Mouse (Mus musculus): ENCODE results near the gene Smg6. TPM values are rescaled to one million over a fixed set of nuclear protein-coding genes. Genes with fewer than 3 reads are reported as not detected.

Smg6 gene
- total RNA-seq (2021) = 10 to 100 TPM; 19.2 to 20.9 TPM
- long read RNA-seq, experiment 1, full-length matches to known transcripts = 3 of 13 reads
- long read RNA-seq, experiment 1, partial matches to known transcripts = 7 of 13 reads
- long read RNA-seq, experiment 1, other reads (novel, unspliced or antisense) = 3 of 13 reads
- long read RNA-seq, experiment 2, full-length matches to known transcripts = 4 of 10 reads
- long read RNA-seq, experiment 2, partial matches to known transcripts = 5 of 10 reads
- long read RNA-seq, experiment 2, other reads (novel, unspliced or antisense) = 1 of 10 reads

DNA sequence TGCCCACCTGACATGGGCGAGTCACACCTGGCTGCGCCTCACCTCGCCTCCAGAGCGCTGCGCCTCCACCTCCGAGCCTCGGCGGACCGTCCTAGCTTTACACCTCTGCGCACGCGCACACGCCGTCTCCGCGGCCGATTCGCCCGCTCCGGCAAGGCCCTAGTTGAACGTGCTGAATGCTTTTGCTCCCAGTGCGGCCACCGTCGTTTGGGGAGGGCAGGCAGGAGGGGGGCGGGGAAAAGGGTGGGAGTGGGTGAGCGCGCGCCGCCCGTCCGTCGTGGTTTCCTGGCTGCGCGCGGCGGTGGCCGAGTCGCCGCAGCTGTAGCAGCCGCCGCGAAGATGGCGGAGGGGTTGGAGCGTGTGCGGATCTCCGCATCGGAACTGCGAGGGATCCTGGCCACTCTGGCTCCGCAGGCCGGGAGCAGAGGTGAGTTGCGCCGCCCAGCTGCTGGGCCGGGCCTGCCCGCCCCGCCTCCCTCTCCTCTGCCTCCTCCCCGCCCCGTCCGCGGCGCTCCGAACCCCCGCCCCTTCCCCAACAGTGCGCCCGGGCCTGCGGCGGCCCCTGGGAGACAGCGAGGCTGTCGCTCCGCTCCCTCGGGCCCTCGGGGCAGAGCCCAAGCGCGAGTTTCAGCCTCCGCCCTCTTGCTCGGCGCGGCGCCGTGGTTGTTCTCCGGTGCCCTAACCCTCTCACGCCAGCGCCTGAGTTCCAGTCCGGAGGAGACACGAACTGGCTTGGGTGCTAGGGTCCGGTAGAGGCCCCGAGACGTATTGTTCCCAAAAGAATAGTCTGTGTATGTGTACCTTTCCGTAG is at the start of gene Smg6, which contains the start of gene Srr:
Gene Smg6 (plus strand): TSS at position 247 of the 811 bp plus-strand sequence.
Gene Srr (minus strand): TSS at position 372 of the 811 bp plus-strand sequence.
- peak; percentile 93 to 95 for DNase-seq
- intact Hi-C loops (cut with DNase I) = no loop called here

DNA sequence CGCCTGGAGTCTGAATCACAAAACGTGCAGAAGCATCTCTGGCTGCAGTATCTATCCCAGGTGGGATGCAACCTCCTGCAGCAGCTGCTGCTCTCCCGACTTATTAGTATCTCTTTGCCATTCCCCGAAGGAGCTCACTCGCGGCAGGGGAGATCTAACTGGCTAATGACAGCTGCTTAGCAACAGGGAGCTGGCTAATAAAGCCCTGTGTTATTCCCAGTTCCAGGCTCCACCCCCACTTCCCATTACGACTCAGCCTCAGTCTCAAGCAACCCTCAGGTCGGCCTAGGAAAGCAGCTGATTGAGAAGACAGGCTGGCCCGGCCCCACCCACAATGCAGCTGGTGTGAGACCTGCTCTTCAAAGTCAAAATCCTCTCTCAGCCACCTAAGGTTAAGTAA is 48.8 kb upstream of the Smg6 start:
- intact Hi-C loops (cut with DNase I) = no loop called here
- peak; percentile 47 to 58 for DNase-seq

DNA sequence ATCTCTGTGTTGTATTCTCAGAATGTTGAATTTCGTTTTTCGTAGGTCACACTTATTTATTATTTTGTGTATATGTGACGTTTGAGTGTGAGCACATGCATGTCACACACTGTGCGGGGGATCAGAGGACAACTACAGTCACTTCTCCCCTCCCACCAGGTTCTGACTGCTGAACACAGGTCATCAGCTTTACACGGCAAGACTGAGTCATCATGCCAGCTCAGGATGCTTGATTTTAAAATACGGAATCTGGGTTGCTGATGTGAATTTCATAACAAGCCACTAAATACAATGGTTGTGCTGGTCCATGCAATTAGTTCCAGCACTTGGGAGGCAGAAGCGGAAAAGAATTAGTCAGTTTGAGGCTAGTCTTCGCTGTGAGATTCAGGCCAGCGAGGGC is 44.6 kb upstream of the Smg6 start:
- intact Hi-C loops (cut with DNase I) = no loop called here
- no peak for DNase-seq

DNA sequence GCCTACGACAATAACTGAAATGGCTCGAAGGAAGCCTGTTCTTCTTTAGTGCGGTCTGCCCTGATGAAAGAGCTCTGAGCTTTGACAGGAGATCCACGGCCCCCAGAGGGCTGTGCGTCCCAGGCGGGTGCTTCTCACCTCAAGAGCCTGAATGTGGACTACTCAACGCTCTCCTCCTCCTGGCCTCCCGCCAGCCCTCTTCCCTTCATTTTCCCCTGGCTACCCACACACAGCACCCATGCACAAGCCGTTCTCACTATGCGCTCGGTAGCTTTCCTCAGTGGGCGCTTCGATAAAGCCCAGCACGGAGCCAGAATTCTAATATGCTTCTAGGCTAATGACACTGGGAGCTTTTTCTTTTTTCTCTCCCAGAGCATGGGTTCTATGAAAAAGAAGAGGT is 43.6 kb upstream of the Smg6 start:
- no peak for DNase-seq

DNA sequence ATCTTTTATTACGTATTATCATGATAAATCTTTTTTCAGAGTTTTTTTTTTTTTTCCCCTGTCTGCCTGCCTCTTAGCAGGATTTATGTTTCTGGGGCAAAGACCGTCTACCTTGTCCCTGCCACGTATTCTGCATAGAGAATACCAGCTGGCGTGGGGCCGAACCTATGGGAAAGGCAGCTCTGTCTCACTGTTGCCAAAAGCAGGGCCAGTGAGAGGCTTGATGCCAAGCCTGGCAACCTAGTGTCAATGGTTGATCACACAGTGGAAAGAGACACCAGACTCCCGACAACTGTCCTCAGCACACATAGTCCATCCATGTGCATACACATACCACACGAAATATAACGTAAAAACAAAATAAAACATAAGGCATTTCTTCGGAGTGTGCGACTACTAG is 42.5 kb upstream of the Smg6 start:
- intact Hi-C loops (cut with DNase I) = no loop called here
- DNase-seq = no peak

More for the DNA sequence above, 43.6 kb upstream of the Smg6 start:
- intact Hi-C loops (cut with DNase I) = no loop called here

DNA sequence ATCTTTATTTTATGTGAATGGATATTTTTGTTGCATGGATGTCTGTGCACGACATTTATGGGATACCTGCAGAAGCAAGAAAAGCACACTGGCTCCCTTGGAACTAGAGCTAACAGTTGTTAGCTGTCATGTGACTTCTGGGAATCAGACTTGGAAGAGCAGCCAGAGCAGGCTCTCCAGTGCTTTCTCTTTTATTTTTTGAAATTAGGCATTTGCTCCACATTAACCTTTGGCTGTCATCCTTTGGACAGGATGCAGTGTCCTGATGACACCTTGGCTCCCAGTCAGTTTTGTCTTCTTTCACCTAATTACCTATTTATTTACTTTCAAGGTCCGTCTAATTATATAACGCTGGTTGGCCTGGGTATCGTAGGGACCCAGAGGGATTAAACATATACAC is 31.0 kb upstream of the Smg6 start:
- intact Hi-C loops (cut with DNase I) = no loop called here
- DNase-seq = no peak

DNA sequence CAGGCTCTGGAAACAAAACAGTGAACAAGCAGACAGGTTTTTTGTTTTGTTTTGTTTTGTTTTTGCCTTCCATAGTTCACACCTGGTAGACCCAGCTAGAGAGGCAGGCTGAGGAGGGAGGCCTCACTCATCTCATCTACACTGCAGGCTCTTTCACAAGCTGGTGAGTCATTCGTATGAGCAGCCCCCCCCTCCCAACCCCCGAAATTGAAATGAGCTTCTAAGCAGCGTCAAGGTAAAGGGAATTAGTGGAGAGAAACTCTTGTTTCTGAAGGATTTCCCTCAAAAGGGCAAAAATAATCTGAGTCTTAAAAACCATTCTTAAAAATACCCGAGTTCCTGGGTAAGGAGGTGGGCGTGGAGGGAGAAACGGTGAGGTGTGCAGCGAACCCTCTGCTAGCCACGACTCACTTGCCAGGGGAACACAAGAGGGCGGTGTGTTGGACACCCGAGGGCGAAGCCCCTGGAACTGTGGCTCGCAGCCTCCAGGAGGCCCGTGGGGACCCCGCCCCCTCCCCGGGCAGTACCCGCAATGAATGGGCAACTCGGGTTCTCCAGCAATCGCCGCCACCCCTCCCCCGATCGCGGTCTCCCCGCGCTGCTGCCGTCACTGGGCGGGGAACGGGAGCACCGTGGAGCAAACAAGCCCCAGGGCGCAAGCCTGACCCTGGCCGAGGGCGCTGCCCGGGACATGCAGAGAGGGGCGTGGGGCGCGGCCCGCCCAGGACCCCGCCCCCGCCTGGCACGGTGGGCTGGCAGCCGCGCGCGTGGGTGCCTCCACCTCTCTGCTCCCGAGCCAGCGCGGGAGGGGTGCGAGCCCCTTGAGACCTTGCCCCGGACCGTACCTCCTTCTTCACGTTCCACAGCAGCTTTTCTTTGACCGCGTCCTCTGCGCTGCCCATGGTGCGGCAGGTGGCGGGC is 29.4 kb upstream of the Smg6 start:
- intact Hi-C loops (cut with DNase I) = no loop called here
- DNase-seq = peak; percentile 57 to 63

DNA sequence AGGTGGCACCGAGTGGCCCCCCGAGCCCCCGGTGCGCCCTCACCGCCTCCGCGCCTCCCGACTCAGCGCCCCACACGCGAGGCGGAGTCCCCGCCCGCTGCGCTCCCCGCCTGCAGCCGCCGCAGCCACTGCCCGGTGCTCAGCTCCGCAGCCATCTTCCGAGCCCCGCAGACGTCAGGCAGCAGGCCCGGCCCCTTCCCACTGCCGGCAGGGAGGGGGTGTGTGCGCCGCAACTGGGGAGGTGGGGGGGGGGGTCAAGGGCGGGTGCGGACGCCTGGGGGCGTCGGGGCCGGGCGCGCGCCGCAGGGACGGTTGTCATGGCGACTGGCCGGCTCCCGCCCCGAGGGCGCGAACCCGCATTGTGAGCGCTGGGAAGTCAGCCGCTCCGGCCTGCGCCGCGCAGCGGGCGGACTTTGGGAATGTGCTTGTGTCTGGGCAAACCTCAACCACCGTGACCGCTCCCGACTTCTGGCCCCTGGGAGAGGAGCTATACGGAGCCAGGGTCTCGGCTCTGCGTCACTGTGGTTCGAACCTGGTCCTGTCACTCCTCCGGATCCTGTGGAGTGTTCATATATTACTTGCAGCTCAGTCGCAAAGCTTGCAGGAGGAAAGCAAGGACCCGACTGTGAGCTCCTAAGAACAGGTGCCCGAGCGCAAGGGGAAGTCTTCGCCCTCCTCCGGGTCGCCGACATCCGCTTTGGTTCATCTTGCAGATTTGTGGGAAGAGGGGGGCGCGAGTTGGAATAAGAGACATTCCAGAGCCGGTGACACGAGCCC is 28.5 kb upstream of the Smg6 start, which contains the start of gene Sgsm2:
Gene Sgsm2 (minus strand): TSS at position 160 of the 777 bp plus-strand sequence.
- DNase-seq = peak; percentile 70 to 74
- intact Hi-C loops (cut with DNase I) = no loop called here

DNA sequence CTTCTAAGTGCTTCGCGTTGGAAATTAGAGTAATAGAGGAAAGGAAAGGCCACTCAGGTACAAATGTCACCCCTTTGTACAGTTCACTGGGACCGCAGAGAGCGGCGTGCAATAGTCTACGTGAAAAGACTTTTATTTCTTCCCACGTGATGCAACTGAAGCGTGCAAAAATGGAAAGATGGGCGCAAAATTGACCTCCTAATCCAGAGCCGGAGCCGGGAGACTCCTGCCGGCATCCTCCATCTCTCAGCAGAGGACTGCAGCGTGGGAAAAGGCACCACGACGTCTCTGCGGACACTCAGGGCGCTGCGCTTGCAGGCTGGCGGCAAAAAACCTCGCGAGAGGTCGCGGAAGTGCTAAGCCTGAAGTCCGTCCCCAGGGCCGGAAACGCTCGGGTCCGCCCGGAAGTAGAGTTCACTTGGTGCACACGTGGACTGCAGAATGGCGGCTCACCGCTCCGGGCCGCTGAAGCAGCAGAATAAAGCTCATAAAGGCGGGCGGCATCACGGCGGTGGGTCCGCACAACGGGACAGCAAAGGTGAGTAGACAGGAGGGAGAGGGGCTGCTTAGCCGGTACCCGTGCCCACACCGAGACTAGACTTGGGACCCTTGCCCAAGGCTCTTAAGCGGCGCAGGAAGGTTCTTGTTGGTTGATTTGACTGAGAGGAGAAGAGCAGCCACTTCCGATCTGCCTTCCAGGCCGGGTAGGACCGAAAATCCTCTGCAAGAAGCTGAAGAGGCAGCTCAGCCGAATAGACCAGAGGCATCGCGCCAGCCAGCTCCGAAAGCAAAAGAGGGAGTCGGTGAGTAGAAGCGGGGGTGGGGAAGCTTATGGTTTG is 27.7 kb upstream of the Smg6 start, which contains the start of gene Tsr1:
Gene Tsr1 (plus strand): TSS at position 394 of the 839 bp plus-strand sequence.
- intact Hi-C loops (cut with DNase I) = no loop called here

DNA sequence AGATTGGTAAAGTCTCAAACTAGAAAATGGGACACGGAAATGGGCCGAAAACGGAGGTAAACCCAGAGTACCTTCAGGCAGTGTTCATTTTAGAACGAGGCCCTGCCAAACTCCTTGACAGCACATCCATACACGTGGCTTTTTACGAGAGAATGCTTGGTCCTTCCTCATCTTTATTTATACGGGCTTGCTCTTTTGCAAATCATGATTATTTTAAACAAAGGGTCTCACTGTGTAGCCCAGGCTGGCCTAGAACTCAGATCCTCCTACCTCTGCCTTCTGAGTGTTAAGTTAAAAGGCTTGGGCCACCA is 27.2 kb upstream of the Smg6 start:
- DNase-seq = no peak
- intact Hi-C loops (cut with DNase I) = no loop called here

More for the DNA sequence above, 27.7 kb upstream of the Smg6 start, which contains the start of gene Tsr1:
- DNase-seq = peak; percentile 89 to 93

DNA sequence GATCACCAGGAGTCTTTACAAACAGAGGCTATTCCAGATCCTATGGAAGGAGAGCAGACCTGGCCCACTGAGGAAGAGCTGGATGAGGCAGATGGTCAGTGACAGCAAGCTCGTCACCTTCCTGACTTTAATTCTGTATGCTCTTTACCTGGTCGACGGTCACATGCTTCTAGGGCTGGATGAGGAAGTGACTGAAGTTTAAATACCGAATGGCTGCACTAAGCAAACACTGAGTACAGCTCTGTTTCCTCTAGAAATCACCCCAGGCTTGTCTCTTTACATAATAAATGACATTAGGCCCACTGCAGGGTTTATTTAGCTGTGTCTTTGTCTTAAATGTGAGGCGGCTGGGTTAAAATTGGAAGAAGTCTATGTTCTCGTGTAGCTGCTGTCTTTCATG is 24.1 kb upstream of the Smg6 start:
- intact Hi-C loops (cut with DNase I) = no loop called here
- no peak for DNase-seq

DNA sequence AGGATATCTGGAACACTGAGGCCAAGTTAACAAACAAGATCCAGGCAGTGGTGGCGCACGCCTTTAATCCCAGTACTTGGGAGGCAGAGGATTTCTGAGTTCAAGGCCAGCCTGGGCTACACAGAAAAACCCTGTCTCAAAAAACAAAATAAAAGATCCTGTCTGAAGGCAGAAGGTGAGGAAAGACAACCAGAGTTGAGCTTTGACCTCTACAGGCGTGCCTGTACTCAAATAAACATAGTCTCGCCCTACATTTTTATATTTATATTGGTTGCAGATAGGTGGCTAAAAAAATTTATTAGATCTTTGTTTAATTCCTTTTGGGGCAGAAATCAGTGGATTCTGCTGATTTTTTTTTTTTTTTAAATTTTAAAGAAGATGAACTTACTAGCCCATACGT is 23.2 kb upstream of the Smg6 start:
- no peak for DNase-seq
- intact Hi-C loops (cut with DNase I) = no loop called here

DNA sequence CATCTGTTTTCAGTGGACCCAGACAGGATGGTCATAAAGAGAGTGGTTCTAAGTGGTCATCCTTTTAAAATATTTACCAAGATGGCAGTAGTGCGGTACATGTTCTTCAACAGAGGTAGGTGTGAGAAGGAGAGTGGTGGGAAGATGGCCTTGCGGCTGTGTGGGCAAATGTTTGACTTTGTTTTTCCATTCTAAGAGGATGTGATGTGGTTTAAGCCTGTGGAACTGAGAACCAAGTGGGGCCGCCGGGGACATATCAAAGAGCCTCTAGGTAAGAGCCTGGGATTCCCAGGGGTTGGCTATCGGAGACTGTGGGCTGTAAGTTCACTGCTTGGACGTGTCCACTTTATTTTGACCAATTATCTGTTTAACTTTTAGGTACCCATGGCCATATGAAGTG is 17.8 kb upstream of the Smg6 start:
- intact Hi-C loops (cut with DNase I) = no loop called here
- no peak for DNase-seq

DNA sequence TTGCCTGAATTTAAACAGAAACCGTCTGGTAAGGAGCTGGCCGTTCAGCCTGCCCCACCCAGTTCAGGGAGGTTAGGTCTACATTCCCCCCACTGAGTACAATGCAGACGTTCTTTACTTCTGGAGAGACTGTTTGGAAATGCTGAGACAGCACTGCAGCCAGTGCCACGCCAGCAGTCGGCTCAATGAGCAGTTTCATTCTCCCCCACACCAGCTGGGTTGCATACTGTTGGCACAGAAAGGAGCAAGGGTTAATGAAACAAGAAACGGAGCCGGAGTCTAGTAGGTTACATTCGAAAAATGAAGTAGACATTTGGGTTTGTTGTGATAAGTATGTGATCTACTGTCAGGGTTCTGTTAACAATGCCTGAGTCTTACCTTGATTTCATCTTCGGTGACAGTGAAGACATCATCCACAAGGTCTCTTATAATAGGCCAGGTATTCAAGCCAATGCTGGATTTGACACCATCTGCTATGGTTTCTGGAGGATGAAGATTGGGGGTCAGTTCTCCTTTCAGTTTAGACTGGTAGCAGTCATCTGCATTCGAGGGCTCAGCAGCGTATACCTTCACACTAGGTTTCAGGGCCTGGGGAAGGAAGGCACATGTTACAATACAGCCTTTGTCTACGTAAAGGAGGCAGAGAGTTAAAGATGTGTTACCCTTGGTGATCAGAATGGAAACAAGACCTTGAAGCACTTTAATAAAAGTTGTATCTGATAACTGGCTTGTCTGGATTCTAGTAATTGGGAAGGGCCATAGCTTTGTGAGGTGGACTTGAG is 16.8 kb upstream of the Smg6 start:
- intact Hi-C loops (cut with DNase I) = no loop called here
- DNase-seq = no peak

DNA sequence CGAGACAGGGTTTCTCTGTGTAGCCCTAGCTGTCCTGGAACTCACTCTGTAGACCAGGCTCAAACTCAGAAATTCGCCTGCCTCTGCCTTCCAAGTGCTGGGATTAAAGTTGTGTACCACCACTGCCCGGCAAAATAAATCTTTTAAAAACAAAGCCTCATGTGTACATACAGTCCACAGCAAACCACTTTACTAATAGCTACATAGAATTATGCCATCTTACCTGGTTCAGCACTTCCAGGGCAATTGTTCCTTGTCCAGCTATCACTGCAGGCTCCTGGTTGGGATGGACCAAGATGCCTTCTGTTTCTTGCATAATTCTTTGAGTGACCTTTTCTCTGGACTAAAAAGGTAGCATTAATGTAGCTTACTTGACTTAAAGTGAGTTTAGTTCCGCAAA is 15.6 kb upstream of the Smg6 start:
- intact Hi-C loops (cut with DNase I) = no loop called here

DNA sequence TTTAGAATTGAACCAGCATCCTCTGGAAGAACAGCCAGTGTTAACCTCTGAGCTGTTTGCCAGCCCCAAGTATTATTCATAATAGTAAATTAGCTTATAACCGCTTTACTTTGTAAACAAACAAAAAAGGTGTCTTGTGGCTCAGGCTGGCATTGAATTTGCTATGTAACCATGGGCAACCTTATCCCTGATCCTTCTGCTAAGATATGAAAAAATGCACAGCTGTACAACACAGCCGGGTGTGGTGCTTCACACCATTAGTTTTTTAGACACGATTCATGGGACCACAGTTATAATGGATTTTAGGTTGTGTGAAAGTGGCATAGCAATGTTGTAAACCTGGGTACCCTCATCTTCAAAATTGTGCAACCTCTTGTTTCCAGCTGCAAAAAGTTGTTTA is 13.1 kb upstream of the Smg6 start:
- DNase-seq = no peak
- intact Hi-C loops (cut with DNase I) = no loop called here

More for the DNA sequence above, 15.6 kb upstream of the Smg6 start:
- no peak for DNase-seq

DNA sequence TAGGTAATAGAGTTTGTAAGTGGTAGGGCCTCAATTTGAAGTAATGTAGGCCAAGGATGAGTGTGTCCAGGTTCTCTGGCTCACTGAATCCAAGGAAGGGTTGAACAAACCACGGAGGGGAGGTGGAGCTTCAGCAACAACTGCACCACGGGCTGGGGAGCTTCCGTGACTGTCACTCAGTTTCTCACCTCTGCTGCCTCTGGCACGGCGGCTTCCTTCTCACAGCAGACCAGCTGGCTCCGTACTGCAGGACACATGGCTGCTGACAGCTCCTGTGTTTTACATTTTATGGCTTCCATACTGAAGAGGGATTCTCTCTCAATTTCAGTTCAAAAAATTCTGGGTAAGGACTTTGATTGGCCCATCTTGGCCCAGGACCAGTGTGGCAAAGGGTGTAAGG is 6.4 kb upstream of the Smg6 start:
- intact Hi-C loops (cut with DNase I) = no loop called here

DNA sequence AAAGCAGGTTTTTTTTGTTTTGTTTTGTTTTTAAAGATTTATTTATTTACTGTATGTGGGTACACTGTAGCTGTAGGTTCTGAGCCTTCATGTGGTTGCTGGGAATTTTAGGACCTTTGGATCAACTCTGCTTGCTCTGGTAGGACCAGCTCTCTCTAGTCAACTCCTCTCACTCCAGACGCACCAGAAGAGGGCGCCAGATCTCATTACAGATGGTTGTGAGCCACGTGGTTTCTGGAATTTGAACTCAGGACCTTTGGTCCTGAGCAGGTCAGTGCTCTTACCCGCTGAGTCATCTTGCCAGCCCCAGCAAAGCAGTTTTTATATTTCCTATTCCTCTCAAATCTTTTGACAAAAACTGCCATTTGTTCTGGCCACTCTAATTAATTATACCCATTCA is 1.5 kb upstream of the Smg6 start:
- peak; percentile 12 to 34 for DNase-seq

More for the DNA sequence above, 6.4 kb upstream of the Smg6 start:
- no peak for DNase-seq

More for the DNA sequence above, 1.5 kb upstream of the Smg6 start:
- intact Hi-C loops (cut with DNase I) = no loop called here

Data from heart, postnatal 14 days (tissue).